Mouse (Mus musculus): ENCODE measurements around the gene Padi3.
A peak's percentile ranks its signal among the peaks of the same experiment; 100 is the strongest.

The Padi3 gene

DNA sequence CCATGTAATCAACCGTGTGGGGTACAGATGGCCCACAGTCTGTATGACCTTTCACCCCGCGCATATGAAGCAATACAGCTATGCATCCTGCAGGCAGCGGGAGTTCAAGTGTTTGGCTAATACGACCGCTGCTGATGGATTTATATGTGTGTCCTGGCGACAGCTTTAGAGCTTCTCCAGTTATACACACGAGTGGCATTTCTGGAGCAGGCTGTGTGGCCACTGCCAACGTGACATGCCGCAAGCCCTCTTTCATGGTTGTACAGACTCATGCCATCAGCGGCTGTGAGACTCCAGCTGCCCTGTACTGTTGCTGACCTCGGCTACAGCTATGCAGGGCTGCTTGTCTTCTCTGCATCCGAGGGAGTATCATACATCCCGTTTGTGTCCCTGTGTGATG lies 29.9 kb downstream of the Padi3 start:
- DNase-seq (ENCODE audit: low spot score): no peak

DNA sequence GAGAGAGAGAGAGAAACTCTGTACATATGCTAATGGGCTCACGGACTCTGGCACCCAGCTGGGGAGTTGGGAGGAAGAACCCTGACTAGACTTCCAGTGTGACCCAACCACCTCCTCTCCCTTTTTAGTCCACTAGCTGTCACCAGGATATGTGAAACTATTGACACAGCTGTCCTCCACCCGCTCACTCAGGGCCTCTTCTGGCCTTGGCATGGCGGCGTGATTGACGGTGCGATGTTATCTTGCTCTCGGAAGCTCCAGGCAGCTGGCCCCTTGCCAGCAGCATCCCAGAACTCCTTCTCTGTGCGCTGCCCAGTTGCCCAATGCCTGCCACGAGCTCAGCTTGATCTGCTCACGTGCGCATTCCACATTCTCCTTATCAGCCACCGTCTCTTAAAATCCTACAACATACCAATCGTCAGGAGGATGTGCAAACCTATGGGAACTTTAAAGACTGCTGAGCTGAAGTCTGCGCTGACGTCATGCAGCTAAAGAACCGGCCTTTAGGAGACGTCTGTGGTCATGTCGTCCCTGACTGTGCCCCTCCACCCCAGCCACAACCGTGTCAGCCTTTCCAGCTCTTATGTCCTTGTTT lies 30.5 kb downstream of the Padi3 start:
- DNase-seq (ENCODE audit: low spot score): no peak

GRCm38 (mm10) chr4:140776623-140777022 lies 33.8 kb downstream of the Padi3 start:
- no peak for DNase-seq (ENCODE audit: low spot score)

GRCm38 (mm10) chr4:140775876-140776275 lies 34.6 kb downstream of the Padi3 start:
- DNase-seq (ENCODE audit: low spot score): no peak

DNA sequence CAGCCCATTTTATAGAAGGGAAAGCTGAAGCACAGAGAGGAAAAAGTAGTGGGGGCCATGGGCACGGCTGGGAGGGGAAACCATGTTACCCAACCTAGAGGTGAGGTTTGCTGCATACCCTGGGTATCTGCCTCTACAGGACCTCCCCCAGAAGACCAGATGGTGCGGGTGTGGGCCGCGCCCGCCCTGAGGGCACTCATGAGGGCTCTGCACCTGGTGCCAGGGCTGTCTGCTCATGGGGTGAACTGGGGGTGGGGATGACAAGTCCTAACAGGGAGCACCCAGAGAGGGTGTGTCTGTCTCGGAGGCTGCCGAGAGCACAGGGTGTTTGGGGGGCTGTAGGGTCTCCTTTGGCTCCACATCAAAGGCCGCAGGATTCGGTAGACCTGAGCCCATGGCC lies 35.6 kb downstream of the Padi3 start:
- no peak for DNase-seq (ENCODE audit: low spot score)

GRCm38 (mm10) chr4:140774025-140774800 lies 36.2 kb downstream of the Padi3 start, which contains the start of gene Padi4:
Gene Padi4 (minus strand): TSS chr4:140774236.
- no peak for DNase-seq (ENCODE audit: low spot score)

GRCm38 (mm10) chr4:140771091-140771490 lies 39.4 kb downstream of the Padi3 start:
- no peak for DNase-seq (ENCODE audit: low spot score)

GRCm38 (mm10) chr4:140770433-140770832 lies 40.0 kb downstream of the Padi3 start:
- peak; percentile 77 for DNase-seq (ENCODE audit: low spot score)

DNA sequence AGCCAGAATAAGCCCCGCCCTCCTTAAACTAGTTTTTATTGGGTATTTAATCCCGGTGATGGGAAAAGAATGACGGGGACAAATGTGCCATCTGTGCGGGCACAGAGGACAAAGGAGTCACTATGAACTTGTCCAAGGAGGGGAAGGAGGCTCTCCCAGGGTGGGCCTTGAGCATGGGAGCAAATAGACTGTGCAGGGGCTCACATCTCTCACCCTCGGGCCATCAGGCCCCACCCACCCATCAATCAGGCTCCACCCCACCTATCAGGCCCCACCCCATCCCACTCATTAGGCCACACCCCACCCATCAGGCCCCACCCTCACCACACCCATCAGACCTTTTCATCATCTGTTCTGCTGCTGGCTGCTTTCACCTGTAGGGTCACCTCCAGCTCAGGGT lies 41.5 kb downstream of the Padi3 start:
- DNase-seq (ENCODE audit: low spot score): no peak

- no peak for DNase-seq (ENCODE audit: low spot score)
Observed at GRCm38 (mm10) chr4:140765936-140766335, 44.5 kb downstream of the Padi3 start.

DNA sequence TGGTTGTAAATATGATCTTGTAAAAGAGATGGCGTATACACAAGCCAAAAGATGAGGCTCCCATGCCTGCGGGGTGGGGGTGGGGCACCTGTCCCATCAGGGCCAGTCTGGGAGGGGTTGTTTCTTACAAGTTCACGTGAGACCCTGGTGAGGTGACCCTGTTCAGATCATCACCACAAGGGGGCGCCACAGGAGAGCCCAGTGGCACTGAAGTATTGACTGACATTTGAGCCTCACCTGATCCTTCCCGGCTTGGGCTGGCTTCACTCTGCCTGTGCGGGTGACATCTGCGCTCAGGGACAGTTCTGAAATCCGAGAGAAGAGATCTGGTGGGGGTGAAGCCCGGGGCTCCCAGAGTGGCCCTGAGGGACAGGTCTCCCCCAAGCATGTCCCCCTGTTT lies 47.3 kb downstream of the Padi3 start:
- peak; percentile 57 for DNase-seq (ENCODE audit: low spot score)

DNA sequence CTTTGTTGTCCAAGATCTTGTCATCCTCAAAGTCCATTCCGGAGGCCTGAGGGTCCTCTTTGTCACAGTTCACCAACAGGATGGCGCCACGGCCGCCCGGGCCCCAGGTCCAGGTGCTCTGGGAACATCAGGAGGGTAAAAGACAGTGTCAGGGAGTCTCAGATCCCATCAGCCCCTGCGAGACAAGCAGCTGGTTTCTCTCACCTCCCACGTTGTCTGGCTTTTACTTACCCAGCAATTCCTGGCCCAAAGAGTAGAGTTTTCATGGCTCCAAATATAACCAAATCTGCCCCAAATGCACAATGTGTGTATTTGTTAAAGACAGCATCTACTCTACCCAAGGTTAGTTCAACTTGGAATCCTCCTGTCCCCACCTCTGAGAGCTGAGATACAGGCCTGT lies 48.8 kb downstream of the Padi3 start:
- DNase-seq (ENCODE audit: low spot score): no peak

GRCm38 (mm10) chr4:140755811-140756210 lies 54.6 kb downstream of the Padi3 start:
- DNase-seq (ENCODE audit: low spot score): no peak

DNA sequence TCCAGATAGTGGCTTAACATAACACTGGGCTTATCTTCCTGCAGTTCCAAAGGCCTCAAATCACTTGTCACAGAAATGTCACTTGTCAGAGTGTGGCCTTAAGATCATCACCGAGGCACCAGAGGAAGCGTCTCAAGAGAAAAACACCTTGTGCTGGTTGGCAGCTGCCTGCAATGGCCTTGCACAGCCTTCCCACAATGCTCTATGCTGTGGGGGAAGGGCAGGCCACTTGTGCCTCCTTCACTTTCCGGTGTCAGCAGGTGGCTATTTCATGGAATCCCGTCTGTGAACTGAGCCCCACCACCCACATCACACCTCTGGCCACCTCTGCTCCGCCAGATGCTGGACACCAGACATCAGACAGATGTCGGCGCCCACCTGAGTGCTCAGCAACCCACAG lies 57.1 kb downstream of the Padi3 start:
- no peak for DNase-seq (ENCODE audit: low spot score)

- DNase-seq (ENCODE audit: low spot score): peak; percentile 54
Observed at GRCm38 (mm10) chr4:140750328-140750727, 60.1 kb downstream of the Padi3 start.

DNA sequence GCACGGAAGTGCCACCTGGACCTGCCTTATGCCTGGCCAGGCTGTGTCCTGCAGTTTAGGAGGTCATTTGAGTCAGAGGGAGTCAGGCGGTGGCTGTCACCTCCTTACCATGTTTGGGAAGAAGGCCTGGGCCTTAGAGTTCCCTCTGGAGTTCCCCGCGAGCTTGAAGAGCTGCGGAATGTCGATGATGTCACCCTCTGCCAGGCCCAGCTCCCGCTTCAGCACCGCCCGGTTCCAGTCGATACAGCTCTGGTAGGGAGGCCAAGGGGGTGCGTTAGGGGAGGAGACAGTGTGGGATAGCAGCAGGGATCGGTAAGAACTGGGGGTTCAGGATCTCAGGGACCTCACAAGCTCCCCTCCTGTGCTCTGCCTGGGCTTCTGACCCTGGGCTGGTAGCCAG lies 62.5 kb downstream of the Padi3 start:
- DNase-seq (ENCODE audit: low spot score): no peak

- DNase-seq (ENCODE audit: low spot score): no peak
Observed at GRCm38 (mm10) chr4:140744654-140745053, 65.8 kb downstream of the Padi3 start.

- DNase-seq (ENCODE audit: low spot score): no peak
Observed at GRCm38 (mm10) chr4:140743086-140743485, 67.4 kb downstream of the Padi3 start.

DNA sequence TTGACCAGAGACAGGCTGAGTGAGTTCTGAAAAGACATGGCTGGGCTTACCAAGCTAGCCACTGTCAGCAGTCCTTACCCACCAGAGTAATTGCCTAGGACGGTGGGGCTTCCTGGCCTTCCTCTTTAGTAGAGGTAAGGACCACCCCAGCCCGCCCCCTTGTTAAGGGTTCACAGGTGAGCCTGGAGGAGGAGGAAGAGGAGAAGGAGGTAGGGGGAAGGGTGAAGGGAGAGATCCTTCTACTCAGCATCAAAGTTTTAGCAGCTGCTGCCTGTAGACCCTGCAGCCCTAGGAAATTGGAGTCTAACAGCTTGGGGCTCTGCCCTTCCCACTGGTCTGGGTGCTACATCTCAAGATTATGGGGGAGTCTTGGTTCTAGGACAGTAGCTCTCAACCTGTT lies 67.9 kb downstream of the Padi3 start, which contains the start of gene Padi6:
TSS of gene Padi6 (minus strand) at position 101 of the 400 bp plus-strand sequence.
- DNase-seq (ENCODE audit: low spot score): no peak

DNA sequence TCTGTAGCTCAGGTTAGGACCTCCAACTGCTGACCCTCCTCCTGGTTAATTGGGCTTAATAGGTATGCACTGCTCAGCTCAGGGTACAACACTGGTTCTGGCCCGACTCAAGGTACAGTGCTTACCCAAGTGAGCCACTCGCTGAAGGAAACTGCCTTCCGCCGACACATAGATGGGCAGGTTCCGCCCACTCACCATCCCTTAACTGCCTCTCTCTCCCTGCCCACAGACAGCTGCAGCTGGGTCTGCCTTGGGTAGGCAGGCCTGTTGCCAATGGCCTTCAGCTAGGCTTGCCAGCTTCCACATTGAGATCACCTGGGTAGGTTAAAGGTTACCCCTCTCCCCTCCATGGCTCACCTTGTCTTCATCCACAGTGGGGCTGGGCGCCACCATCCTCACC lies 69.0 kb downstream of the Padi3 start:
- no peak for DNase-seq (ENCODE audit: low spot score)

GRCm38 (mm10) chr4:140740655-140741054 lies 69.8 kb downstream of the Padi3 start:
- DNase-seq (ENCODE audit: low spot score): no peak
